Mouse (Mus musculus): Measurements from ENCODE around the gene Cygb.
"Not testable (repeated sequence)": the region's sequence is repeated elsewhere in the genome, so short reads cannot be mapped to it uniquely, and the experiment has no call there.

Cygb gene

DNA sequence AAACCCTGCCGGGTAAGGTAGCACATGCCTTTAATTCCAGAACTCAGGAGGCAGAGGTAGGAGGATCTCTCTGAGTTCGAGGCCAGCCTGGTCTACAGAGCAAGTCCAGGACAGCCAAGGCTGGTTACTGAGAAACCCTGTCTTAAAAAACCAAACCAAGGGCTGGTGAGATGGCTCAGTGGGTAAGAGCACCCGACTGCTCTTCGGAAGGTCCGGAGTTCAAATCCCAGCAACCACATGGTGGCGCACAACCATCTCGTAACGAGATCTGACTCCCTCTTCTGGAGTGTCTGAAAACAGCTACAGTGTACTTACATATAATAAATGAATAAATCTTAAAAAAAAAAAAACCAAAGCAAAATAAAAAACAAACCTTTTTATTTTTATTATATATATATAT lies 17.5 kb downstream of the Cygb start:
- DNase-seq (ENCODE audit: low spot score in 2 of 2), result not testable (repeated sequence)

DNA sequence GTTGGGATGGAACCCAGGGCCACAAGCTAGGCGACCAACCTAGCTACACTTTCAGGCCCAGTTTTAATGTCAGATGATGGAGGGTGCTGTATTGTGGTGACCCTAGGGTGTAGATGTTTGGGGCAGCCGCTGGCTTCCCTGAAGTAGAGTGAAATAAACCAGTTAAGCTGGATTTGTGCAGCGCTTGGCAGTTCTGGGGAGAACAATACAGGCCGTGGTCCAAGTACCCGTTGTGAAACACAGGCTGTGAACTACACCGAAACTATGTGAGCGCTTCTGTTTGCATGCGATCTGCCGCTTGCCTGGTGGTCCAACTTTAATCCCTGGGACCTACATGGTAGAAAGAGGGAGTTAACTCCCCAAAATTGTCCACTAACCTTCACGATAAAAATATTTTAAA lies 21.2 kb downstream of the Cygb start:
- no peak for DNase-seq (ENCODE audit: low spot score in 2 of 2)

DNA sequence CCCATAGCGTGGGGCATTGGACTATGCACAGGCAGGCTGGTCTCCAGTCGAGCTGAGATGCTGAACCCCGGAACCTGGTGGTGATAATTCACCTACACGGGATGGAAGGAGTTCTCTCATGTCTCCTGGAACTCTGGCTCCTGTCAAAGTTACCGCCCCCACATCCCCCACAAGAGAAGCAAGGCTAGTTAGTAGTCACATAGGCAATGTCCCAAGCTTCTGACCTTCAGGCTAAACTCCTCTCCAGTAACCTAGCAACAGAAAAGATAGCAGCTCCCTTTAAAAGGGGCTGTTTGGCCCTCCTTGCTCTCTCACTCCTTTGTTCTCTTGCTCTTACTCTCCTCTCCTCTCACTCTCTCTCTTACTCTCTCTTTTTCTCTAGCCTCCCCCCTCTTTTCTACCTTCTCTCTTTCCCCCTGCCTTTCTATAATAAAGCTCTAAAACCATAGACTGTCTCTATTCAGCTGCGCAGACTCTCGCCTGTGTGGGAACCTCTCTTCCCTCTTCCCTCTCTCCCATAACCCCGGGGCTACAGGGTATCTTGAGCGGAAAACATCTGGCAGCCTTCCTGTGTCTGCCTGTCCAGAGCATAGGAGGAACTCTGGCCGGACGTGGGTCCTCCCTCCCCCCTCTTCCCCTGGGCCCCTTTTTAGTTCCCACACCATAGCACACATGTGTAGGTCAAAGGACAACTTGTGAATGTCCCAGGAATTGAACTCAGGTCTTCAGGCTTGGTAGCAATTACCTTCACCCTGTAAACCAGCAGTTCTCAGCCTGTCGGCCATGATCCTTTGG lies 23.7 kb downstream of the Cygb start:
- no peak for DNase-seq (ENCODE audit: low spot score in 2 of 2)

DNA sequence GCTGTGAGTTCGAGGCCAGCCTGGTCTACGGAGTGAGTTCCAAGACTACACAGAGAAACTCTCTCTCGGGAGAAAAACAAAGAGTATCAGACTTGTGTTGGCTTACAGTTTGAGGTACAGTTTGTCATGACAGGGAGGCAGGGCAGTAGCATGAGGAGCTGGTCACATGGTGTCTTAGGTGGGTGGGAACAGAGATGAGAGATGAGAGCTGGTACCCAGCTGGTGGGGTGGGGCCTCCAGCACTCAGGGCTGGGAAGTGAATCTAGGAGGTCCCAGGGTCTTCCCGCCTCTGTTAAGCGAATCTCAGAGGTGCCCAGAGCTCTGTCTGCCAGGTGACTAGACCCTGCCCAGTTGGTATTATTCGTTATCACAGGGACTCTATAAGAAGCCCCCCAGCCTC lies 24.6 kb downstream of the Cygb start:
- DNase-seq (ENCODE audit: low spot score in 2 of 2), result no peak

DNA sequence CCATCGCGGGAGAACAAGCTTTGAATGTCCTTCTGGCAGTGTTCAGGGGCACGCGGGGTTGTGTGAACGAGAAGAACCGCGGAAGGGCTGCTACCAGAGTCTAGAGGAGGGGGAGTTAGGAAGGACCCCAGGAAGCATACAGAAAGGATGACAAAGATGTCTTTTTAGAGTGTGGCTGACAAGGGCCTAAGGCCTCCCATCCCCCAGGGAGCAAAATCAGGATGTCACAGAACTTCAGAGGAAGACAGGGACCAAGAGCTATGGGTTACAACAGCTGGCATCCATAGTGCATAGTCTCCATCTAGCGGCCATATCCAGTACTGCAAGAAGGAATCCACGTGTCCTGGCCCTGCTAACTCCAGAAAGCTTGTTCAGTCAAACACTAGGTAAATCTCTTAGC lies 25.4 kb downstream of the Cygb start:
- DNase-seq (ENCODE audit: low spot score in 2 of 2), result peak; percentile 88 to 91

DNA sequence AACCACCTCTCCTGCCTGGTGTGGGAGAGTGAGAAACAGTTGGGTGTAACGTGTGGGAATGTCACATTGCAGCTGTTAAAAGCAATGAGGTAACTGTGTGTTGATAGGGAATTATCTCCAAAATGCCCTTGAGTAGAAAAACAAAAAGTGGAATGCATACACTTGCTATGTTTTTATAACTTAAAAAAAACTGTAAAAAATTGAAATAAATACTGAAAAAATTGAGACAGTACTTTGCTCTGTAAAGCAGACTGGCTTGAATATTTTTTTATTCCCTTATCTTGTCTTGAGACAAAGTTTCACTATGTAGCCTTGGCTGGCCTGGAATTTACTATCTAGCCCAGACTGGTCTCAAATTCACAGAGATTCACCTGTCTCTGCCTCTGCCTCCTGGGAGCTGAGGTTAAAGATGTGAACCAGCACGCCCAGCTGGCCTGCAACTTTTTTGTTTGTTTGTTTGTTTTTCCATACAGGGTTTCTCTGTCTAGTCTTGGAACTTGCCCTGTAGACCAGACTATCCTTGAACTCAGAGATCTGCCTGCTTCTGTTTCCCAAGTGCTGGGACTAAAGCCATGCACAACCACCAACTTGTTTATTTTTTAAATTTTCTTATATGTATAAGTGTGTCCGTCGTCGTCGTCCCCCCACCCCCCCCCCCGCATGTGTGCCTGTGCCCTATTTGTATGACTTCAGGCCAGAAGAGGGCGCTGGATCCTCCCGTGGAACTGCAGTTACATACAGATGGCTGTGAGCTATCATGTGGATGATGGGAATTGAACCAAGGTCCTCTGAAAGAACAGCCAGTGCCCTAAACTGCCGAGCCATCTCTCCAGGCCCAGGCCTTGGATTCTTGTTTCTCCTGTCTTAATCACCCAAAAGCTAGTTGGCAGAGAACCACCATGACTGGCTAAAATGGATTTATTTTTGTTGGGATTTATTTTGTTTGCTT lies 26.8 kb downstream of the Cygb start:
- peak; percentile 34 to 78 for DNase-seq (ENCODE audit: low spot score in 2 of 2)

DNA sequence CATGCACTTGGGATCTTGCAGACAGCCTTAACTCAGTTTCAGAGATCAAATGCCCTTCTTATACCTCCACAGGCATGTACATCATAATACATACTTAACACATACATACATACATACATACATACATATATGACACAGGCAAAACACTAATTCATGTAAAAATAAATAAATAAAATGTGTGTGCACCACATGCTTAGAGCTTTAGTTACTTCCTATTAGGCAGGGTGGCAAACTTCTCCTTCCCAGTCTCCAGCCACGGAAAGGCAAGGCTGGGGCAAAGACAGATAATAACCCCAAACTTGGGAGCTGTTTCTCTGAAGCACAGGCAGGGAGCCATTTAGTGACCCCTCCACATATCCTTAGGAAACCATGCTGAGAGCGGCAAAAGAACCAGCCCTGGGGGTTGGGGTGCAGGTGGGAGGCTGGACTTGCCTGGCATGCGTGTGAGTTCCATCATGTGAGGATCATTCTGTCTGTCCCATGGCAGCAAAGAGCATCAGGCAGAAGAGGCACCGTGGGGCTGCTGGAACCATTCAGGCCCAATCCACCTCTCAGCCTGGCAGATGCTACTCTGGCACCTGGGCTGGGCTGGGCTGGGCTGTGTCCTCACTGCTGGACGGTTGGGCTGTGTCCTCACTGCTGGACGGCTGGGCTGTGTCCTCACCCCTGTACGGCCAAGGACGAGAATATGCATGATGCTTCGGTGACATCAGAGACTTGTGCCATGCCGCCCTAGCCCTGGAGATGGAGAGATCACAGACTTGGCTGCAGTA lies 27.6 kb downstream of the Cygb start, which contains the start of gene Rhbdf2:
Rhbdf2 (minus strand) TSS at position 721 of the 773 bp plus-strand sequence.
- DNase-seq (ENCODE audit: low spot score in 2 of 2), result no peak

DNA sequence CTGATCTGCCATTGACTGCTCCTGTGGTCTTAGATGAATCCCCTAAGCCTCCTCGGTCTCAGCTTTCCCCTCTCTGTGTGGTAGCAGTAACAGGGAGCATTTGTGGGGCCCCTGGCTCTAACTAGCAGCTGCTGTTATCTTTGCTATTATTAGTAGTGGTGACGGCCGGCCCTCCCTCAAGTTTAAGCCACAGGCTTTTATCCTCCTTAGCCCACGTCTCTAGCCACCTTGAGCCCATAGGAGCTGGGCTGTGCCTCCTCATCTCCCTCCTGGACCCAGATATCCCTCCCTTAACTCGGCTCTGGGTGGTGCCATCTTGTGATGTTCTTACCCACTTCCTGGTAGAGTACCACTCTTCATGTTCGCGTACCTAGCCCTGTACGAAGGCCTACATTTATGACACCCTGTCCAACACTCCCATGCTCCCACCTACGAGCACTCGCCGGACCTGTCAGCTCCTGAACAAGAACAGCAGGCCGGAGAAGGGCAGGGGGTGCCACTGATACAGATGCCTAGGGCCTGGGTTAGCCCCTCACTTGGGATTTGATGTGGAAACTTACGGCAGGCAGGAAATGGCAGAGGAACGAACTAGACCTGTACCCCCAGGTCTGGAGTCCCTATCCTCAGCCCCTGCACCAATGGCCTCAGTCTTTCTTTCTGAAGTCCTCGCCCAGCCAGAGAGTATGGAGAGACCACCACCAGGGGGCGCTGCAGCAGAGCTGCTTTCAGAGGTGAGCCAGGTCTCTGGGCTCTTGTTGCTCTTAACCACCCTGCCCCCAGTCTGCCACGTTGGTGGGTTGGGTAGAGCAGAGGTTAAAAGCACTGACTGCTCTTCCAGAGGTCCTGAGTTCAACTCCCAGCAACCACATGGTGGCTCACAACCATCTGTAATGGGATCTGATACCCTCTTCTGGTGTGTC lies 28.8 kb downstream of the Cygb start:
- peak; percentile 67 to 87 for DNase-seq (ENCODE audit: low spot score in 2 of 2)

DNA sequence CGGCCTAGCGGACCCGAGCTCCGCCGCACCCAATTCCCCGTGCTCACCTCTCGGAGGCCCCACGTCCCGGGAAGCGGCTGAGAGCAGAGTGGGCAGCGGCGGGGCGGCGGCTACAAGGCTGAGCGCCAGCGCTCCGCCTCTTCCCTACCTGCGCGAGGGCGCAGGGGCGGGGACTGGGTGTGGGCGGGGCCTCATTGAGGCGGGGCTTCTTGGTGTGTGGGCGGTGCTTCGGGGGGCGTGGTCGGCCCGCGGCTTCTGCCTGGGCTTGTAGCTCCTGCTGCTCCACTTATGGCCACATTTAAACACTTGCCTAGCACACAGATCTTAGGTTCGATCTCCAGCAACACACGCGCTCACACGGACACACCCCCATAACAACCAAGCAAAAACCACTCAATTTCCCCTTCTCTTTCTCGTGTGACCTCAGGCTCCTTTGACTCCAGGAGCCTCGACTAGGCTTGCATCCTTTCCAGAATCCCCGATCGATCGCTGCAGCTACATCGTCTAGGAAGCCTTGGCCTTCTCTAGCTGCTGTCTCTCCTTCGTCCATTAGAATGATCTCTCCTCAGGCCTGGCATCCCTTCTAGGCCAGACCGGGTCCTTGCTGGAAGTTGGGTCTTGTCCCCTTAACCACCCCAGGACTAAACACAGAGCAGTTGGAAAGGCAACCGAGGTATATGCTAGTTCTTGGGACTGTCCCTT lies 29.8 kb downstream of the Cygb start:
- DNase-seq (ENCODE audit: low spot score in 2 of 2), result peak; percentile 91 to 95

DNA sequence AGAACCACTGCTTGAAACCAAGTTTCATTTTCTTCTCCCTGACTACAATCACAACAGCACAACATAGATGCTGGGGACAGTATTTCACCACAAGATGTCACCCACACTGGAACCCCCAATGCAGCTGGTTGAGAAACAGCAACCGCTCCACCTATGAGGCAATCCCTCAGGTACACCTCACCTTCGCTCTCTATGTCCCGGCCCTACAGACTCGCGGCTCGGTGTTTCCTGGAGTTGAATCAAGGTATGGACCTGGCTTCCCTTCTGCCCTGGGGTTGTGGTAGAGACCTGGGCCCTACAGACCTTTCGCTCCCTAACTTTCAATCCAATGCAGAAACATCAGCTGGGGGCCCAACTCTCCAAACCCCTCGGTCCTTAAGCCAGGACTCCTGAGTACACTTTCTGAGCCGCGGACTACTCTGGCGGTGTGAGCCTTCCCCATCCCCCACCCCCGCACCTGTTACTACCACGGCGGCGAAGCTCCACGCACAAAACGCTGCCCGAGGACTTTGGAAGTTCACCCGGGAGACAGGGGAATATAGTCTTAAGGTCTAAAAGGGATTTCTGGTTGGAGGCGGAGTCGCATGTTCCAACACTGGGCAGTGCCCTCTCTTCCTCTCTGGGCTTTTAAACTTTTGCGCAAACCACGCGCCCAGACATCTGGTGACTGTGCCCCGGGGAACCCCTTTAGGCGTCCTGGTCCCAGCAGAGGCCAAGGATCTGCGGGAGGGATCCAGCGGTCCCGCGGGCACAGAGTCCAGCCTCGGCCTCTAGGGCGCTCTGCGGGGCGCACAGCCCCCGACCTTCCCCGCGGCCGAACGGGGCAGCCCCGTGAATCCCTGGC lies 30.6 kb downstream of the Cygb start:
- peak; percentile 50 to 52 for DNase-seq (ENCODE audit: low spot score in 2 of 2)

DNA sequence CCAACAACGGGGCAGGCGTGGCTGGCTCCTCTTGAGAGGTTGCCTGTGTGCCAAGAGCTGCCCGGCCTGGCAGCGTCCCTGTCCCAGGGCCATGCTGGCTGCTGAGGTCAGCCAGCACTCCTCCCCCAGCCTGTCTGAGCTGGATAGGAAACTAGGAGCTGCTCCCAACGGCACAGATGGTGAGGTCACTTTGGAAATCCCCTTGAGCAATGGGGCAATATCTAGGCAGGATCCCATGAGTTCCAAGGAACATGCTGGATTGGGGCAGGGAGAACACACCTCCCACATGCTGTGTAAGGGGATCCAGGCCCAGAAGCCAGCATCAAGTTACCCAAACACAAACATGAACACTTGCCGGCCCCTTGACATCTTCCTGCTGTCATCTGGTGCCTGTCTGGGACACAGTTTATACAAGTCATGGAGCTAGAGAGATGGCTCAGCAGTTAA lies 32.8 kb downstream of the Cygb start:
- DNase-seq (ENCODE audit: low spot score in 2 of 2), result peak in 1 of 2 experiments; percentile 54

DNA sequence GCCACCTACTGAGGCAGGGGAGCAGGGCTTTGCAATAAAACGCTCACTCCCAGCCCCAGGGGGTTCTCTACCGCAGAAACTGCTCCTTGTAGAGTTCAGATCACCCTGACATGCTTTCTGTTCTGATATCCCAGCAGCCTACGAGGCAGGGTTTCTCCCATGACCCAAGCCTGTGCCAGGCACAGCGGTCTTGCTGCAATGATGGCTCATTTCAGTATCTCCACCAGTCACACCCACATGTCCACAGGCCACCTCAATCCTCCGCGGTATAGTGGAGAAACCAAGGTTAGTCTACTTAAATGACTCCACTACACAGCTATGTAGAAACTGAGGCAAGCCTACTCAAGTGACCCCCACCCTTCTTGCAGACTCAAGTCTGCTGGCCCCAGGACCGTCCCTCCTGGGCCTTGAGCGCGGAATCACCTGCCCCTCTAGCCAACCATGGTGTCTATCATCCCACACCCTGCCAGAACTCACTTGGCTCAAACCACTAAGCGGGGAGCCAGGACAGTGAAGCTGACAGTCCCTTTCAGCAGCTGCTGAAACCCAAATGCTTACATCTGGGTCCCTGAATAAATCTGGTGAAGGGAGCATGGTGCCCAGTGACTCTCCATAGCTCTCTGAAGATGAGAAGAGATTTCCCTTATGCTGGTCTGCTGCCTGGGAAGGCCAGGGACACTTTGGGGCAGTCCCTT lies 33.4 kb downstream of the Cygb start:
- peak in 1 of 2 experiments; percentile 51 for DNase-seq (ENCODE audit: low spot score in 2 of 2)

DNA sequence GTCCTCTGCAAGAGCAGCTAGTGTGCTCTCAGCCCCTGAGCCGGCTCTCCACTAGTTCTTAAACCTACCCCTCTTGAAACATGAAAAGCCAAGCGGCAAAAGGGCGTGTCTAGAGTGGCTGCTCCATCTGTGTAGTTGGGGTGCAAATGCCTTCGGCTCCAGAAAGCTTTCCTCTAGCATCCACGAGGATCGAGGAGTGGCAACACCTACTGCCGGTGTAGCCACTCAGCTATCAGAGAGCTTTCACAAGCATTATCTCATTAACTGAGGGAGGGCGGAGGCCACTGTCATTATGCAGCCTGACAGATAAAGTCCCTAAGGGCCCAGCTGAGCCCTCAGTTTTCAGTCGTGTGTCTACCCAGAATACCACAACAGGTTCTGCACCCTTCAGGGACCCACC lies 34.0 kb downstream of the Cygb start:
- peak; percentile 50 to 57 for DNase-seq (ENCODE audit: low spot score in 2 of 2)

DNA sequence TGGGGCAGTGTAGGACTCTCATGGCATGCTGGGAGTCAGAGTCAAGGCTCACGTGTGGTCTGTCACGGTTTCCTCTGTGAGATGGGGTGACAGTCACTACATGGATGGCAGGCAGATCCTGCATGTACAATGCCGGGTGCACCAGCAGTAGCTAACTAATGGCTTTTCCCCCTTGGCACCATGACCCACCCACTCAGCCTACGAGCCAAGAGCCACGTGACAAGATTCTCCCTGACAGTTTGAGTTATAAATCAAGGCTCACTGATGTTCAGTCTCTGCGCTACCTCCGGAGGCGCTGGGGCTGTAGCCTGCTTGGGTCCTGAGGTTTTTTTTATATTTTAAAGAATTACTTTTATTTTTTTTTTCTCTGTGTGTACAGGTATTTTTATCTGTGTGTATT lies 34.6 kb downstream of the Cygb start:
- DNase-seq (ENCODE audit: low spot score in 2 of 2), result no peak

DNA sequence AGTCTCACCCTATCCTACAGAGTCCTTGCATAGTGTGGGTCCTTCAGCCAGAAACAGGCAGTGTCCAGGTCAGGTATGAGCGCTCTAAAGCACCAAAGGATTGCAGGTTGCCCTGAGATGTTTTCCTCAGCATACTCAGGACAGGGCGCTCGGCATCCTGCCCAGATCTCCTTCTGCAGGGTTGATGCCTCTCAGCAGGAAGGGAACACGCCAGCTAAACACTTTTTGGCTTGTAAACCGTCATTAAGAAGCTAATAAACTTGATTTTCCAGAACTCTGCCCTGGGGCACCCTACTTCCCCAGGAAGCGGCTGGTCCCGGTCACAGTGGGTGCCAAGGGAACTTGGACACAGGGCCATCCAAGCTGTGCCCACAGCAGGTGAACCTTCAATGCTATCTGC lies 35.0 kb downstream of the Cygb start:
- DNase-seq (ENCODE audit: low spot score in 2 of 2), result peak in 1 of 2 experiments; percentile 38

DNA sequence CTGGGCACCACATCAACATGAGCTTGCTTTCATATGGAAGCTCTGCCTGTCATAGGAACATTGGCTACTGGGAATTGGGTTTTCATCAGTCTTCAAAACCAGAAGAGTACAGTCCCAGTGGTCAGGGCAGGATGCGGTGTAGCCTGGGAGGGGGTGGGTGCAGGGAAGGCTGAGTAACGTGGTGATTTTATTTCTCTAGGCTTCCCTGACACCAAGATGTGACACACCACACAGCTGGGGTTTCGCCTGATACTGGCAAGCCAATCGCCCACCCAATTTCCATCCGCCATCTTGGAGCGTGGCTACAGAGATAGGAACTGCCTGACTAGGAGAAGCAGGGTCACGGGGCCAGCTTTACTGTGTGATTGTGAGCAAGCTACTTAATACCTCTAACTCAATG lies 35.4 kb downstream of the Cygb start:
- no peak for DNase-seq (ENCODE audit: low spot score in 2 of 2)

DNA sequence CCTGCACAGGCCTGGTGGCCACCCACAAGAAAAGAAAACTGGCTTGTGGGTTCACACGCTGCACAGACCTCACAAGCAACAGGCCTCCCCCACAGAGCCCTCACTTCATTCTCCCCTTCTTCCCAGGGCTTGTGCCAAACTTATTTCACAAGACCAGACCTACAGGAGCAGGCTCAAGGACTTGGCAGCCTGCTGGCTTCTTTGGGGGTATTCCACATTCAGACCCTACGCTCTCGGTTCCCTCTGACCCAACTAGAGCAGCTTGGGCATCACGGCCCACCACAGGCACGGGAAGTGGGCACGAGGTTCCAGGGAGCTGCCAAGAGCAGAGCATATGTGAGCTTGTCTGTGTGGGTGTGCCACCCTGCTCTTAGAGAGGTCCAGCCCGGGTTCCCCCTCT lies 36.5 kb downstream of the Cygb start:
- DNase-seq (ENCODE audit: low spot score in 2 of 2), result peak in 1 of 2 experiments; percentile 32

DNA sequence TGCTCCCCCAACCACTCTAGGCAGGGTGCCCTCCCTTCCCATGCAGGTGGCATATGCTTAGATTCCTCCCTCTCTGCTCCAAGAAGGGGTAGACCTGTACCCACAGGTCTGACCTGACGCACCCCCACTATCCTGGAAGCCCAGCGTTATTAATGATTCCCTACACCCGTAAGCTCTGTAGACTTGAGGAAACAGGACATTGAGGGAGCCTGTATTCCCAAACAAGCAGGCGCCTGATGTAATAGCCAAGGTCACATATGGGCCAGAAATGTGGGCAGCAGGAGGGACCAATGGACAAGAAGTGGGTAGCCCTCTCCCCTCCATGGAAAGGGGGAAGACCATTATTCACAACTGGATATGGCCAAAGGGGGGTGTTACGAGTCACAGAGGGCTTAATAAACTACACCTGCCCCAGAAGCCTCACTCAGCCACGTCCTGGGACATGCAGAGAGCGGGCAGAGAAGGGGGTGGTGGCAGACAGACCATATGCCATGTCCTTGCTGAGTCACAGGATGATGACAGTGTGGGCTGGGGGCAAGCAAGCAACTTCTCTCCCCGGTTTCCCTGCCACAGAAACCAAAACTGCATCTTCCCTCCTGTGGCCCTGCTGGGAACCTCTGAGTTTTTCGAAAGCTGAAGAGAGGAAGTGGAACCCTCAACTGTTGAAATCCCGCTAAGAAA lies 37.5 kb downstream of the Cygb start:
- peak in 1 of 2 experiments; percentile 53 for DNase-seq (ENCODE audit: low spot score in 2 of 2)
